Mouse (Mus musculus): Measurements from ENCODE around the gene Marc1. TPM values are rescaled to one million over a fixed set of nuclear protein-coding genes. Genes with fewer than 3 reads are reported as not detected.
A peak's percentile ranks its signal among the peaks of the same experiment; 100 is the strongest.

Gene Marc1
- polyA plus RNA-seq, 1 experiment from 2014 or later, result 40.0 TPM

DNA sequence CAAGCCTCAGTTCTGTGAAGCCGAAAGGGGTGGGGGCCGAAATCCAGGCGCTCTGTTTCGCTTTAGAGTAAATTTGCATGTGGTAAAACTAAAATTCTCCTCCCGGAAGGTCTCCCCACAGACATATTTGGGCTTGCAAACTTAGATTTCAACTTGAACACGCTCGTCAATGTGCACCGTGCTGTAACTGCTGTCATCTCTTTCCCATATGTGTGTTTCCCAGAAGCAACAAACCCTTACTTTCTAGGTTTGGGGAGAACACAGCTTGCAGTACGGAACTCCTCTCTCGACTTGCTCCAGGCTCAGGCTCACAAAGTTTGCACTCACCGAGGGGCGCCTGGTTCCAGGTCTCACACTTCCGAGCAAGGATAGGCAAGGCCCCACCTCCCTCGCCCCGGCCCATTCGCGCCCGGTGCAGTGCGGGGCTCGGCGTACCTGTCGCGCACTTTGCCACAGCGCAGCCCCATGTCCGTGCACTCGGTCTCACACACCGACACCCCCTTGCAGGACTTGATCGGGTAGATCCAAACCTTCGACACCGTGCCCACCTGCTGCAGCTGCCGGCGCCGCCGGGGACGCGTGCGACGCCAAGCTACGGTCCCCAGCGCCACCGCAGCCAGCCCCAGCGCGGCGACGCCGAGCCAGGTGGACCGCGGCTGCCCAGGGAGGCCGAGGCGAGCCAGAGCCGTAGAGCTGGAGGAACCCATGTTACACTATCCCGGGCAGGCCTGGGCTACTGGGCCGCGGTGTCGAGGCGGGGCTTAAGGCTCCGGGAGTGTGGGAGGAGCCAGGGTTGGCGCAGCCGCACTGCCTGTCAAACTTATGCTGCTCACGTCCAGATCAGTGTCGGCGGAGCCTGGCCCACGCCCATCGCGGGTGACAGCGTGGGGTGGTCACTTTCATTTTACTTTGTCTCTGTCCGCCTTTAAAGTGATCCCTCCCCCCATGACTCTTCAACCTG, 34.3 kb upstream of the Marc1 start:
- peak; percentile 96 for ATAC-seq (ENCODE audit: insufficient read depth)
- H3K4me3 ChIP-seq (replicated peaks), result peak overlapping the region; percentile 83
- peak overlapping the region; percentile 88 for H3K9ac ChIP-seq
- WGBS (ENCODE audit: insufficient replicate concordance), result under 1% methylated on average over 67 of the region's 67 CpGs
- peaks cover 66% of the 10 kb centered on the region for H3K4me1 ChIP-seq (replicated peaks)
- H3K4me2 ChIP-seq, result peak overlapping the region; percentile 90
- no peaks in the 10 kb centered on the region for H3K27me3 ChIP-seq
- no peaks in the 10 kb centered on the region for H3K9me3 ChIP-seq (replicated peaks)
- peaks cover 9% of the 10 kb centered on the region for H3K36me3 ChIP-seq (replicated peaks)
- peak overlapping the region; percentile 89 for H3K27ac ChIP-seq (replicated peaks)

DNA sequence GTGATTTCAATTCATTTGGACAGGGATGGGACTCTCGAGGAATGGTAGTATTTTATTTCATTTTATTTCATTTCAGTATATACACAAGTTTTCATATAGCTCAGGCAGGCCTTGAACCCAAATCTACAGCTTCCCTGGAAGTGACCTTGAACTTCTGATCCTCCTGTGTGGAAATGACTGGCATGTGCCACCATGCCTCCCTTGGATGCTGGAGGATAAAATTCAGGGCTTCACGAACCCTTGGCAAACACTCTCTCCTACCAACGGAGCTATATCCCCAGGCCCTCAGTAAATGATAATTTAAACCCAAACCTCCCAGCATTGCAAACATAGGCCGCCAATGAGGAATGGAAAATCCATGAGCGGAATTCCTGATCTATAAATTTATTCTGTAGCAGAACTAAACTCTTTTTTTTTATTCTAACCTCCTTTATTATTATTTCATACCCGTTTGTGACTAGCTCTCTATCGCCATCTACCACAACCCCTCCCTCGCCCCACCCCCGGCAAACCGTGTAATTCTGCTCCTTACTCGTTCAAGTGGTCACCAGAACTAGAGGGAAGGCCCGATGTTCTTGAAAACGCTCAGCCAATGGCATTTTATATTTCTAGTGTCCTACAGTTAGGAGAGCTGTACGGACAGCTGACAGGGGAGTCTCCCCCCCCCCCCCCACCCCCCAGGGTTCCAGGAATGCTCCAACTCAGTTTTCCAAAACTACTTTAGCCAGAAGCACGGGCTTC, 33.4 kb upstream of the Marc1 start:
- peaks cover 16% of the 10 kb centered on the region for H3K36me3 ChIP-seq (replicated peaks)
- 11% methylated on average over 15 of the region's 15 CpGs for WGBS (ENCODE audit: insufficient replicate concordance)
- H3K4me1 ChIP-seq (replicated peaks), result peaks cover 72% of the 10 kb centered on the region
- no peaks in the 10 kb centered on the region for H3K9me3 ChIP-seq (replicated peaks)
- ATAC-seq (ENCODE audit: insufficient read depth), result no peak
- peak overlapping the region; percentile 83 for H3K4me3 ChIP-seq (replicated peaks)
- no peaks in the 10 kb centered on the region for H3K27me3 ChIP-seq
- H3K9ac ChIP-seq, result peak overlapping the region; percentile 88
- H3K27ac ChIP-seq (replicated peaks), result peak overlapping the region; percentile 89
- peak overlapping the region; percentile 90 for H3K4me2 ChIP-seq

DNA sequence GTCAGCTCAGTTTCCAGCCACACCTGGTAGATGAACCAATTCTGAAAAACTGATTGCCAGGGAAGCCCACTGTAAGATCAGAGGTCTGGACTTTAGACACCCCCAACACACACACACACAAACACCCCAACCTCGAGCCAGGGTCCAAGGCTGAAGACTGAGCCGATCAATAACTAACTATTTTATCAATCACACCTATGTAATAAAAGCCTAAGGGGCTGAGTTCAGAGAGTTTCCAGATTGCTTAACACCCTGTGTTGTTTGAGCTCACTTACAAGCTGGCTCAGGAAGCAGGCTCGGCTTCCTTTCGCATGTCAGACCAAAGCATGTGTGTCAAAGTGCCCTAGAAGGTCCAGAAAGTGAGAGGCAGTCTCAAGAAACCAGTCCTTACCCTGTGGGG, 26.5 kb upstream of the Marc1 start:
- Histone ChIP-seq H3K9ac (no peak overlapping the region), H3K4me1 (replicated peaks) (peaks cover 41% of the 10 kb centered on the region), H3K27ac (replicated peaks) (peak overlapping the region; percentile 25), H3K36me3 (replicated peaks) (peaks cover 63% of the 10 kb centered on the region), H3K9me3 (replicated peaks) (no peaks in the 10 kb centered on the region), H3K27me3 (no peaks in the 10 kb centered on the region), H3K4me3 (replicated peaks) (no peak overlapping the region), H3K4me2 (no peak overlapping the region)
- WGBS (ENCODE audit: insufficient replicate concordance), result 62% methylated on average over 4 of the region's 4 CpGs
- ATAC-seq (ENCODE audit: insufficient read depth), result 0 out of 2 replicates have a peak, but pooled peaks have one; percentile 26

DNA sequence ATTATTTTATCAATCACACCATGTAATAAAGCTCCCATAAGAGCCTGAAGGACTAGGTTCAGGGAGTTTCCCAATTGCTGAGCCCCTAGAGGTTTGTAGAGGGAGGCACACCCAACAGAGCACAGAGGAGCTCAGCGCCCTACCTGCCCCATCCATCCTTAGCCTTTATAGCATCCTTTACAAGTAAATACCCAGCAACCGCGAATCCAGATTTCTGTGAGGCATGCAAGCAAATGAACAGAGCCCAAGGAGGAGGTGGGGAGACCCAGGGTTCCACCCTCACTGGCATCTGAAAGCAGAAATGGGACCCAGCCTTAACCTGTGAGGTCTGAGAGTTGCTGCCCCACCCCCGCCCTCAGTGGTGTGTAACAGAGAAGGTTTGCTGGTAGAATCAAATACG, 25.2 kb upstream of the Marc1 start:
- no peaks in the 10 kb centered on the region for H3K27me3 ChIP-seq
- no peak overlapping the region for H3K4me3 ChIP-seq (replicated peaks)
- H3K4me2 ChIP-seq, result no peak overlapping the region
- no peak overlapping the region for H3K27ac ChIP-seq (replicated peaks)
- H3K36me3 ChIP-seq (replicated peaks), result peaks cover 76% of the 10 kb centered on the region
- 81% methylated on average over 5 of the region's 5 CpGs for WGBS (ENCODE audit: insufficient replicate concordance)
- H3K9ac ChIP-seq, result no peak overlapping the region
- no peak for ATAC-seq (ENCODE audit: insufficient read depth)
- H3K4me1 ChIP-seq (replicated peaks), result peaks cover 28% of the 10 kb centered on the region
- no peaks in the 10 kb centered on the region for H3K9me3 ChIP-seq (replicated peaks)

GRCm38 (mm10) chr1:184833499-184833898, 22.4 kb upstream of the Marc1 start:
- Histone ChIP-seq H3K4me1 (replicated peaks) (peaks cover 10% of the 10 kb centered on the region; the same call in 1 of the 2 replicates), H3K4me2 (no peak overlapping the region), H3K36me3 (replicated peaks) (peaks cover 78% of the 10 kb centered on the region), H3K4me3 (replicated peaks) (no peak overlapping the region), H3K9me3 (replicated peaks) (no peaks in the 10 kb centered on the region), H3K9ac (no peak overlapping the region), H3K27me3 (no peaks in the 10 kb centered on the region), H3K27ac (replicated peaks) (no peak overlapping the region)
- ATAC-seq (ENCODE audit: insufficient read depth), result no peak; the same call in 1 of the 2 replicates
- 58% methylated on average over 7 of the region's 7 CpGs for WGBS (ENCODE audit: insufficient replicate concordance)

GRCm38 (mm10) chr1:184832211-184832610, 21.1 kb upstream of the Marc1 start:
- ATAC-seq (ENCODE audit: insufficient read depth), result no peak
- H3K27ac ChIP-seq (replicated peaks), result no peak overlapping the region
- H3K27me3 ChIP-seq, result no peaks in the 10 kb centered on the region
- no peak overlapping the region for H3K4me3 ChIP-seq (replicated peaks)
- H3K4me2 ChIP-seq, result no peak overlapping the region
- H3K9me3 ChIP-seq (replicated peaks), result no peaks in the 10 kb centered on the region
- H3K36me3 ChIP-seq (replicated peaks), result peaks cover 79% of the 10 kb centered on the region
- WGBS (ENCODE audit: insufficient replicate concordance), result 78% methylated on average over 10 of the region's 10 CpGs
- 0 out of 2 replicates have a peak, but pooled peaks cover 7% of the 10 kb centered on the region for H3K4me1 ChIP-seq (replicated peaks)
- no peak overlapping the region for H3K9ac ChIP-seq

DNA sequence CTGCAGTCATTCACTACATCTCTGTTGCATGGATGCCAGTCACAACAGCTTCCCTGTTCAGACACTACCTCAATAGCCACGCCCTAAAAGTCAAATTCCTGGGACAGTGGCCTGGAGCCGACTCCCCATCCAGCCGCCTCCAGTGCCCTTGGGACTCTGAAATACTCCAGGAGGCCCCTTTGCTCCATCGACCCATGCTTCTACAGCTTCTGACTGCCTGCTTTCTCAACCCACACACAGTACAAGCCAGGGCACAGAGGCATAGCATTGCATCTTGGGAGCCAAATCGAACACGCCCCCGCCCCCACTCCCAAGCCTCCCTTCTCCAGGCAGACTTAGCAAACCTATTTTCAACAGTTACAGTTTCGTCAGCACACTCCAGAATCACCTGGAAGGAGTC, 18.8 kb upstream of the Marc1 start:
- no peaks in the 10 kb centered on the region for H3K27me3 ChIP-seq
- peaks cover 14% of the 10 kb centered on the region for H3K4me1 ChIP-seq (replicated peaks)
- no peak overlapping the region for H3K4me2 ChIP-seq
- H3K9me3 ChIP-seq (replicated peaks), result no peaks in the 10 kb centered on the region
- WGBS (ENCODE audit: insufficient replicate concordance), result 78% methylated on average over 8 of the region's 8 CpGs
- H3K27ac ChIP-seq (replicated peaks), result no peak overlapping the region
- peaks cover 58% of the 10 kb centered on the region for H3K36me3 ChIP-seq (replicated peaks)
- no peak for ATAC-seq (ENCODE audit: insufficient read depth)
- no peak overlapping the region for H3K9ac ChIP-seq
- no peak overlapping the region for H3K4me3 ChIP-seq (replicated peaks)

GRCm38 (mm10) chr1:184827175-184827701, 16.1 kb upstream of the Marc1 start:
- Histone ChIP-seq H3K4me3 (replicated peaks) (no peak overlapping the region), H3K4me2 (peak overlapping the region; percentile 23; the same call in 1 of the 2 replicates), H3K4me1 (replicated peaks) (peaks cover 19% of the 10 kb centered on the region), H3K27ac (replicated peaks) (peak overlapping the region; percentile 69), H3K36me3 (replicated peaks) (peaks cover 42% of the 10 kb centered on the region), H3K27me3 (no peaks in the 10 kb centered on the region), H3K9me3 (replicated peaks) (no peaks in the 10 kb centered on the region), H3K9ac (no peak overlapping the region)
- WGBS (ENCODE audit: insufficient replicate concordance), result 59% methylated on average over 23 of the region's 23 CpGs
- ATAC-seq (ENCODE audit: insufficient read depth), result peak; percentile 26; the same call in 1 of the 2 replicates

DNA sequence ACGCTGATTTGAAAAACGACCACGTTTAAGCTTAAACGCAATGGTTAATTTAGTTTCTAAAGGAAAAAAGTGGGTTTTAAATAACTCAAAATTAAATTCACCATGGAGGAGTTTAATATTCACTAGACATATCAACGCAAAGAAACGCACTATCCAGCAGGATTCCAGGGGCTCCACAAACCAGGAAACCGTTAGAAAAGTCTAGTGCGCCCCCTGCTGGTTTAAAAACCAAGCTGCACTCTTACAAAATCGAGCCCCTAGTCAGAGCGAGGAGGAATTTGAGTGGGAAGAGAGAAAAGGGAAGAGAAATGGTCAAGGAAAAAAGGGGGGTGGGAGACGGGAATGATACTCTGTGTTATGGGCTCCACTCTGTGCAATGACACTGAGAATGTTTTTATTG, 14.0 kb upstream of the Marc1 start:
- no peak for ATAC-seq (ENCODE audit: insufficient read depth)
- no peak overlapping the region for H3K9ac ChIP-seq
- no peak overlapping the region for H3K4me3 ChIP-seq (replicated peaks)
- 23% methylated on average over 11 of the region's 11 CpGs for WGBS (ENCODE audit: insufficient replicate concordance)
- peak overlapping the region; percentile 45; the same call in 1 of the 2 replicates for H3K4me2 ChIP-seq
- no peaks in the 10 kb centered on the region for H3K27me3 ChIP-seq
- H3K36me3 ChIP-seq (replicated peaks), result peaks cover 36% of the 10 kb centered on the region
- H3K4me1 ChIP-seq (replicated peaks), result peaks cover 19% of the 10 kb centered on the region
- H3K27ac ChIP-seq (replicated peaks), result no peak overlapping the region
- no peaks in the 10 kb centered on the region for H3K9me3 ChIP-seq (replicated peaks)

- H3K9me3 ChIP-seq (replicated peaks), result no peaks in the 10 kb centered on the region
- H3K4me1 ChIP-seq (replicated peaks), result peaks cover 19% of the 10 kb centered on the region
- H3K27me3 ChIP-seq, result no peaks in the 10 kb centered on the region
- ATAC-seq (ENCODE audit: insufficient read depth), result peak; percentile 71
- no peak overlapping the region for H3K9ac ChIP-seq
- peak overlapping the region; percentile 38; the same call in 1 of the 2 replicates for H3K27ac ChIP-seq (replicated peaks)
- peak overlapping the region; percentile 45 for H3K4me2 ChIP-seq
- H3K4me3 ChIP-seq (replicated peaks), result no peak overlapping the region
- H3K36me3 ChIP-seq (replicated peaks), result peaks cover 35% of the 10 kb centered on the region
- WGBS (ENCODE audit: insufficient replicate concordance), result 8% methylated on average over 12 of the region's 12 CpGs
These were observed 13.3 kb upstream of the Marc1 start for GRCm38 (mm10) chr1:184824439-184824851.

- no peak overlapping the region for H3K4me3 ChIP-seq (replicated peaks)
- no peak overlapping the region for H3K4me2 ChIP-seq
- H3K27me3 ChIP-seq, result no peaks in the 10 kb centered on the region
- ATAC-seq (ENCODE audit: insufficient read depth), result no peak
- H3K27ac ChIP-seq (replicated peaks), result no peak overlapping the region
- peaks cover 41% of the 10 kb centered on the region for H3K36me3 ChIP-seq (replicated peaks)
- no peak overlapping the region for H3K9ac ChIP-seq
- H3K9me3 ChIP-seq (replicated peaks), result no peaks in the 10 kb centered on the region
- 63% methylated on average over 11 of the region's 11 CpGs for WGBS (ENCODE audit: insufficient replicate concordance)
- H3K4me1 ChIP-seq (replicated peaks), result peaks cover 19% of the 10 kb centered on the region
These were observed 11.6 kb upstream of the Marc1 start for GRCm38 (mm10) chr1:184822678-184823077.

Measured in liver, embryonic 15.5 days (tissue).